Mouse (Mus musculus) heart, postnatal 14 days (tissue): ENCODE measurements around the gene Smim20. TPM values are rescaled to one million over a fixed set of nuclear protein-coding genes. Genes with fewer than 3 reads are reported as not detected.

Experiments used
- DNase-seq, 2 experiments: peaks; one replicate each; pipeline ENCODE4 v3.0.0; 2021 to 2022
- intact Hi-C: fragments of 180-260 bp; cut with DNase I; formaldehyde crosslinking; loops from one replicate; pipeline ENCODE4 v1.15.1; 2025
- total RNA-seq, 2 experiments: library from RNA; stranded (reverse); gene quantifications; 2 replicates each; pipeline ENCODE4 v1.2.3; 2021

Gene Smim20
- total RNA-seq, 2 experiments from 2014 or later = 80.5 to 80.8 TPM

DNA sequence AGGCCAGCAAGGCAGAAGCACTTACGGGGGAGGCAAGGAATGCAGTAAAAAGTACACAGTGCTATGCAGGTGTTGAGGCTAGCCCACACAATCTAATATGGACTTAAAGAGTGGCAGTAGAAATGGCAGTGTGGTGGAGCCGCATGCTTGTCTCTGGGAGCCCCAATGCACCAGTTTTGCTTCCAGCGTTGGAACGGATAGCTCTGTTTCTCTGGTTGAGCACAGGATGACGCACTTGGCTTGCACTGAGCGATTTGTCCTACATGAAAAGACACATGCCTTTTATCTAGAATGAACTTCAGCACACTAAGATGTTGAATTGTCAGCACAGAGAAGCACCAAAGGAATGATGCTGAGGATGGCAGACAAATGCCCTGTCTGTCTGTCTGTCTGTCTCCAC lies 37.1 kb downstream of the Smim20 start:
- intact Hi-C loops = no loop called here
- DNase-seq = no peak

- no peak for DNase-seq
- intact Hi-C loops = no loop called here
Observed at GRCm38 (mm10) chr5:53304936-53305335, 38.1 kb downstream of the Smim20 start.

GRCm38 (mm10) chr5:53306864-53307263 lies 40.0 kb downstream of the Smim20 start:
- intact Hi-C loops = no loop called here
- no peak for DNase-seq

DNA sequence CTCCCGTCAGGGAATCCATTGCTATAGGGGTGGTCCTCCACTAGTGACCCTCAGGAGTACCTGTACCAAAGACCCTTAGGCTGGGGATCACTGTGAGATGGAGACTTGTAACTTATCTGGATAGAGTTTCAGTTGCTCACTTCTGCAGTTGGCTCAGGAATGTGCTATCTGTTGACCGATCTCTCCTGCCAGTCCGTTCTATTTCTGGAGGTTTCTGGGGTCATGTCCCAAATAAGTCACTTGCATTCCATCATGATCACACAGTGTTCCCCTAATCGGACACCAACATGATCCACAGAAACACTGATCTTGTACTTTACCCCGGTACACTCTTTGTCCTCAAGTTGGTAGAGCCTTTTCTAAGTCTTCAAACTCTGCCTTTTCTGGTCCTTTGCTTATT lies 40.6 kb downstream of the Smim20 start:
- DNase-seq = no peak
- intact Hi-C loops = no loop called here

DNA sequence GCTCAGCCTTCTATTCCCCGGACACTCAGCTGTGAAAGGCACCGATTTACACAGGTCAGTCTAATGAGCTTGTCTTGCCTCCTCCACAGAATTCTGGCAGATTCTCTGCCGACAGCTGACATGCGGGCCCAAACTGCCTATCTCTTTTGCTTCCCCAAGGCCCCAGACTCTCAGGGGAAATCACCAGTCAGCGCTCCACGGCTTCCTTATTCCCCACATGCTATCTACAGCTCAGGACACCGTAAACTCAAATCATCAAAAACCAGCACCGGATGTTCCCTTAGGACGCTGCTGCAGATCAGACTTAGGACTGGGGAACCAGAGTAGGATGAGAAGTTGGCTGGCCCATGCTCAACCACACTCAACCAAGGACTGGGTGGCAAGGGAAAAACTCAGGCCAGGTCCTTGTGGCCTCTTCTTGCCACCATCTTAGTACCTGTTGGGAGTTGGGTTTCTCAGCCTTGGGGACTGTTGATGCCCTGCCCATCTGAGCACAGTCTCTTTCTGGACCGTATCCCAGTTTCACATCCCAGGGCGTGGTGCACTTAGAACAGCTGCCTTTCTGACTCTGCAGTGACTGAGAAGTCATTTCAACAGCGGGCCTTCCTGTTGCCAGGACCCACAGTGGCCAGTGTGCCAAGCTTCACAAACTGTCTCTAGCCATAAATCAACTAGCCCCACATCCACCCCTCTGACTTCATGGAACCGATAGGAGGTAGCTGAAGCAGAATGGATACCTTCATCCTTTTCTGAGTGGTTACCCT lies 47.7 kb downstream of the Smim20 start:
- DNase-seq = peak; percentile 21 to 44
- intact Hi-C loops = no loop called here

- intact Hi-C loops = no loop called here
- DNase-seq = no peak
Observed at GRCm38 (mm10) chr5:53315829-53316228, 48.9 kb downstream of the Smim20 start.

DNA sequence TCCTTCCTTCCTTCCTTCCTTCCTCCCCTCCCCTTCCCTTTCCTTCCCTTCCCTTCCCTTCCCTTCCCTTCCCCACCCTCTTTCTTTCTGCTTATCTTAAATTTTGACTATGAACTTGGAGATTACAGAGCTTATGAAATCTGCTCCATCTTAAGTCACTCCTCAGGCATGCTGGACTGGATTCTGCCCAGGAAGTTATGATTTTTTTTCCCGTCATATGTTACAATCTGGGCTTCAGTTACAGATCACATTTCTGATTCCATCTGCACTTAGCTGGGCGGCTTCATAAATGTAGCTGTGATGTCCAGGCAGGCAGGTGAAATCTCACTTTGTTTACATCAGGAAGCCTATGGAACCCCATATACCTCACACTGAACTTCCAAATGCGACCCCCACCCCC lies 50.5 kb downstream of the Smim20 start:
- no peak for DNase-seq
- intact Hi-C loops = no loop called here

- no peak for DNase-seq
- intact Hi-C loops = no loop called here
Observed at GRCm38 (mm10) chr5:53317885-53318466, 51.1 kb downstream of the Smim20 start.

DNA sequence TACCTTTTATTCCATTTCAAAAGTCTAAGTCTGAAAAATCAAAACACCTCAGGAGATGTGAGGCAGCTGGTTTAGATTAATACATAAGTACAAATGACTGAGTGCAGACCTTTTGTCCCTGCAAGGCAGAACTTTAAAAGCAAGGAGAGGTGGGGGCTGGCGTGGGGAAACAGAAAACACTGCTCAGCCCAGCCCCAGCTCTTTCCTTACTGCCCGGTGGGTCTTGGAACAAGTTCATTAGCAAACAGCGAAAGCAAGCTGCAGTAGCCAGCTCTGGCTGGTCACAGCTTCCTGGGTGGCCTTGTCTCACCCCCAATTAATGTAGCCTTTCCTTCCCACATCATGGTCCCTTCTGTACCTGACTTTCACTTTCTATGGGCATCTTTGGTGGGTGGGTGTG lies 53.4 kb downstream of the Smim20 start:
- no peak for DNase-seq
- intact Hi-C loops = no loop called here

DNA sequence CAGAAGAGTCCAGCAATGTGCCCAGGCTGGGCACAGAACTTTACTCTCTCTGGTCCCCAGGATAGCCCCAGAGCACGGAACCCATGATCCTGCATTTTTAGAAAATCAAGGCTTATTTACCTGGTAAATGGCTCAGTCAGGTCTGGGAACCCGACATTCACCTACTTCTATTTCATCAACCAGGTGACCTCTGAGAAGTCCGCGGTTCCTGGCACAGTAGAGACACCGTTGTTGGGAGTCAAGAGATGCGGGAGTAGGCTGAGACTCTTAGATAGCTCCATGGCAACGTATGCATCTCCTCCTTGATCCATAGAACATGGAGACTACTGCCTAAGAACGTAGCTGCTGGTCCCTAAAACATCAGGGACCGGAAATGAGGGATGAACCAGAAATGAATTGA lies 55.0 kb downstream of the Smim20 start:
- intact Hi-C loops = no loop called here
- DNase-seq = no peak

GRCm38 (mm10) chr5:53322471-53322870 lies 55.6 kb downstream of the Smim20 start:
- intact Hi-C loops = no loop called here
- no peak for DNase-seq

- intact Hi-C loops = no loop called here
- DNase-seq = no peak
Observed at GRCm38 (mm10) chr5:53323121-53323520, 56.2 kb downstream of the Smim20 start.

- intact Hi-C loops = no loop called here
- no peak for DNase-seq
Observed at GRCm38 (mm10) chr5:53324256-53324655, 57.4 kb downstream of the Smim20 start.

DNA sequence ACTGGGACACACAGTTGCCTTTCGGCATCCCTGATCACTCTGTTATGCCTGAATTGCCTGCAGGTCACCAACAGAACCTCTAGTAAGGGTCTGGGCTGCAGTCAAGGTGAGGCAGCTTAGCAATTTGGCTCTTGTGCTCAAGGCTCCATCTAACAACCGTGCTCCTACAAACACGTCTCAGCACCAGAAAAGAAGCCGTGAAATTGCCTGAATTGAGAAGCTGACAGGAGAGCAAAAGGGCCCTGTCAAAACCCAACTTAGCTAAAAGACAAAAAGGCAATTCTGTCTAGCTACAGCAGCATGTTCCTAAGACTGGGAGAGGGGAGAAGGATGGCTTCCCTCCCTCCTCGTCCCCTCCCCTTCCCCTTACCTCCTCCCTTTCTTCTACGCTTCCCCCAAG lies 57.9 kb downstream of the Smim20 start:
- intact Hi-C loops = no loop called here
- no peak for DNase-seq

DNA sequence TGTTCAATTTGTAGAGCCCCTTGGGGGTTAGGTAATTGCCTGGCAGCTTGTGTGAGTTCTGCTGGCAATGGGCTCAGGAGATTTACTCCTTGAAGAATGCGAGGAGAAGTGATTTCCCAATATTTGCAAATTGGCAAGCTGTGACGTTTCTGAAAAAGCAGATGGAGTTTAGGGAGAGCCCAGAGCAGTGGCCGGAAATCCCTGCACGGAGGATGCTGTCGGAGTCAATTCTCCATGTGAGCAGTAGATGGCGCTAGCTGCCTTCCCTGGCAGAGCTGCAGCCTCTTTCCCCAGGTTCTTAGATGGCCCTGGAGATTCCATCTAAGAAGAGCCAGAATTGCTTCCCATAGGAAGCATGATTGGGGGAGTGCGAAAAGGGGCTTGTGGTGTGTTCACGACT lies 59.1 kb downstream of the Smim20 start:
- intact Hi-C loops = loop anchor here (1.0 kb wide), 1 partner anchor 346 kb away; no protein-coding TSS in a partner anchor
- peak; percentile 77 to 84 for DNase-seq

GRCm38 (mm10) chr5:53326491-53326890 lies 59.6 kb downstream of the Smim20 start:
- no peak for DNase-seq
- intact Hi-C loops = loop anchor here (1.0 kb wide), 1 partner anchor 346 kb away; no protein-coding TSS in a partner anchor

Other genes starting within 250 kb of the Smim20 start
- gene Slc34a2, start 229.0 kb upstream of the Smim20 start, total RNA-seq = under 1 TPM in 1 of 2 experiments, not detected in 1; 0.05 TPM
- gene Sel1l3, start 53.2 kb upstream of the Smim20 start, total RNA-seq = 1 to 10 TPM; 1.1 to 1.2 TPM
- gene Rbpj, start 199.1 kb downstream of the Smim20 start, total RNA-seq = 10 to 100 TPM; 28.6 to 33.9 TPM